Mouse (Mus musculus): ENCODE results near the gene C2cd4c. TPM values are rescaled to one million over a fixed set of nuclear protein-coding genes. Genes with fewer than 3 reads are reported as not detected.

C2cd4c gene
- polyA plus RNA-seq, 1 experiment from 2014 or later, result 0.04 TPM

GRCm38 (mm10) chr10:79580356-79580755 lies 33.5 kb downstream of the C2cd4c start:
- H3K27ac ChIP-seq (ENCODE audit: low read length), result no peak overlapping the region
- no peaks in the 10 kb centered on the region for H3K4me1 ChIP-seq (ENCODE audit: control insufficient read depth, insufficient read depth, low read length)
- H3K36me3 ChIP-seq (ENCODE audit: control insufficient read depth, insufficient read depth, low read length), result no peaks in the 10 kb centered on the region
- no peak overlapping the region for H3K4me3 ChIP-seq (ENCODE audit: low read depth, low read length)
- no peak overlapping the region for H3K9ac ChIP-seq (replicated peaks; ENCODE audit: low read depth, low read length)
- ATAC-seq (ENCODE audit: insufficient number of reproducible peaks, insufficient read depth, low FRiP score, low read depth), result no peak
- no peaks in the 10 kb centered on the region for H3K27me3 ChIP-seq (ENCODE audit: control insufficient read depth, insufficient read depth, low read length)
- H3K4me2 ChIP-seq (replicated peaks; ENCODE audit: low read depth, low read length), result no peak overlapping the region
- no peaks in the 10 kb centered on the region for H3K9me3 ChIP-seq (ENCODE audit: control insufficient read depth, low read depth, low read length)
- WGBS, result 71% methylated on average over 7 of the region's 7 CpGs

- ATAC-seq (ENCODE audit: insufficient number of reproducible peaks, insufficient read depth, low FRiP score, low read depth), result no peak
- Histone ChIP-seq H3K4me2 (replicated peaks; ENCODE audit: low read depth, low read length) (no peak overlapping the region), H3K9me3 (ENCODE audit: control insufficient read depth, low read depth, low read length) (no peaks in the 10 kb centered on the region), H3K4me1 (ENCODE audit: control insufficient read depth, insufficient read depth, low read length) (no peaks in the 10 kb centered on the region), H3K4me3 (ENCODE audit: low read depth, low read length) (no peak overlapping the region), H3K9ac (replicated peaks; ENCODE audit: low read depth, low read length) (no peak overlapping the region), H3K27ac (ENCODE audit: low read length) (no peak overlapping the region), H3K36me3 (ENCODE audit: control insufficient read depth, insufficient read depth, low read length) (no peaks in the 10 kb centered on the region), H3K27me3 (ENCODE audit: control insufficient read depth, insufficient read depth, low read length) (no peaks in the 10 kb centered on the region)
- WGBS, result 80% methylated on average over 12 of the region's 12 CpGs
Observed at GRCm38 (mm10) chr10:79579781-79580180, 34.0 kb downstream of the C2cd4c start.

GRCm38 (mm10) chr10:79578891-79579290 lies 34.9 kb downstream of the C2cd4c start:
- Histone ChIP-seq H3K4me1 (ENCODE audit: control insufficient read depth, insufficient read depth, low read length) (no peaks in the 10 kb centered on the region), H3K9ac (replicated peaks; ENCODE audit: low read depth, low read length) (no peak overlapping the region), H3K27ac (ENCODE audit: low read length) (no peak overlapping the region), H3K27me3 (ENCODE audit: control insufficient read depth, insufficient read depth, low read length) (no peaks in the 10 kb centered on the region), H3K9me3 (ENCODE audit: control insufficient read depth, low read depth, low read length) (no peaks in the 10 kb centered on the region), H3K4me3 (ENCODE audit: low read depth, low read length) (no peak overlapping the region), H3K36me3 (ENCODE audit: control insufficient read depth, insufficient read depth, low read length) (no peaks in the 10 kb centered on the region), H3K4me2 (replicated peaks; ENCODE audit: low read depth, low read length) (no peak overlapping the region)
- WGBS, result 74% methylated on average over 7 of the region's 7 CpGs
- no peak for ATAC-seq (ENCODE audit: insufficient number of reproducible peaks, insufficient read depth, low FRiP score, low read depth)

- no peak for ATAC-seq (ENCODE audit: insufficient number of reproducible peaks, insufficient read depth, low FRiP score, low read depth)
- Histone ChIP-seq H3K9me3 (ENCODE audit: control insufficient read depth, low read depth, low read length) (no peaks in the 10 kb centered on the region), H3K4me1 (ENCODE audit: control insufficient read depth, insufficient read depth, low read length) (no peaks in the 10 kb centered on the region), H3K9ac (replicated peaks; ENCODE audit: low read depth, low read length) (no peak overlapping the region), H3K27me3 (ENCODE audit: control insufficient read depth, insufficient read depth, low read length) (no peaks in the 10 kb centered on the region), H3K27ac (ENCODE audit: low read length) (no peak overlapping the region), H3K36me3 (ENCODE audit: control insufficient read depth, insufficient read depth, low read length) (no peaks in the 10 kb centered on the region), H3K4me3 (ENCODE audit: low read depth, low read length) (no peak overlapping the region), H3K4me2 (replicated peaks; ENCODE audit: low read depth, low read length) (no peak overlapping the region)
- 73% methylated on average over 9 of the region's 9 CpGs for WGBS
Observed at GRCm38 (mm10) chr10:79578276-79578675, 35.5 kb downstream of the C2cd4c start.

- Histone ChIP-seq H3K4me3 (ENCODE audit: low read depth, low read length) (no peak overlapping the region), H3K27me3 (ENCODE audit: control insufficient read depth, insufficient read depth, low read length) (no peaks in the 10 kb centered on the region), H3K9me3 (ENCODE audit: control insufficient read depth, low read depth, low read length) (no peaks in the 10 kb centered on the region), H3K36me3 (ENCODE audit: control insufficient read depth, insufficient read depth, low read length) (no peaks in the 10 kb centered on the region), H3K4me2 (replicated peaks; ENCODE audit: low read depth, low read length) (no peak overlapping the region), H3K4me1 (ENCODE audit: control insufficient read depth, insufficient read depth, low read length) (no peaks in the 10 kb centered on the region), H3K9ac (replicated peaks; ENCODE audit: low read depth, low read length) (no peak overlapping the region), H3K27ac (ENCODE audit: low read length) (no peak overlapping the region)
- WGBS, result 79% methylated on average over 4 of the region's 4 CpGs
- ATAC-seq (ENCODE audit: insufficient number of reproducible peaks, insufficient read depth, low FRiP score, low read depth), result no peak
Observed at GRCm38 (mm10) chr10:79577376-79577775, 36.4 kb downstream of the C2cd4c start.

GRCm38 (mm10) chr10:79575754-79576153 lies 38.1 kb downstream of the C2cd4c start:
- no peaks in the 10 kb centered on the region for H3K9me3 ChIP-seq (ENCODE audit: control insufficient read depth, low read depth, low read length)
- no peak overlapping the region for H3K9ac ChIP-seq (replicated peaks; ENCODE audit: low read depth, low read length)
- no peaks in the 10 kb centered on the region for H3K27me3 ChIP-seq (ENCODE audit: control insufficient read depth, insufficient read depth, low read length)
- H3K4me1 ChIP-seq (ENCODE audit: control insufficient read depth, insufficient read depth, low read length), result no peaks in the 10 kb centered on the region
- WGBS, result 67% methylated on average over 6 of the region's 6 CpGs
- no peak for ATAC-seq (ENCODE audit: insufficient number of reproducible peaks, insufficient read depth, low FRiP score, low read depth)
- H3K4me3 ChIP-seq (ENCODE audit: low read depth, low read length), result no peak overlapping the region
- no peak overlapping the region for H3K4me2 ChIP-seq (replicated peaks; ENCODE audit: low read depth, low read length)
- H3K27ac ChIP-seq (ENCODE audit: low read length), result no peak overlapping the region
- H3K36me3 ChIP-seq (ENCODE audit: control insufficient read depth, insufficient read depth, low read length), result no peaks in the 10 kb centered on the region

GRCm38 (mm10) chr10:79574796-79575195 lies 39.0 kb downstream of the C2cd4c start:
- no peaks in the 10 kb centered on the region for H3K27me3 ChIP-seq (ENCODE audit: control insufficient read depth, insufficient read depth, low read length)
- ATAC-seq (ENCODE audit: insufficient number of reproducible peaks, insufficient read depth, low FRiP score, low read depth), result no peak
- H3K9ac ChIP-seq (replicated peaks; ENCODE audit: low read depth, low read length), result no peak overlapping the region
- H3K36me3 ChIP-seq (ENCODE audit: control insufficient read depth, insufficient read depth, low read length), result no peaks in the 10 kb centered on the region
- H3K4me3 ChIP-seq (ENCODE audit: low read depth, low read length), result no peak overlapping the region
- H3K27ac ChIP-seq (ENCODE audit: low read length), result no peak overlapping the region
- H3K9me3 ChIP-seq (ENCODE audit: control insufficient read depth, low read depth, low read length), result no peaks in the 10 kb centered on the region
- no peaks in the 10 kb centered on the region for H3K4me1 ChIP-seq (ENCODE audit: control insufficient read depth, insufficient read depth, low read length)
- WGBS, result 85% methylated on average over 6 of the region's 6 CpGs
- H3K4me2 ChIP-seq (replicated peaks; ENCODE audit: low read depth, low read length), result no peak overlapping the region

GRCm38 (mm10) chr10:79574350-79574749 lies 39.5 kb downstream of the C2cd4c start:
- H3K4me1 ChIP-seq (ENCODE audit: control insufficient read depth, insufficient read depth, low read length), result no peaks in the 10 kb centered on the region
- H3K27me3 ChIP-seq (ENCODE audit: control insufficient read depth, insufficient read depth, low read length), result no peaks in the 10 kb centered on the region
- H3K9me3 ChIP-seq (ENCODE audit: control insufficient read depth, low read depth, low read length), result no peaks in the 10 kb centered on the region
- WGBS, result 79% methylated on average over 8 of the region's 8 CpGs
- no peak overlapping the region for H3K9ac ChIP-seq (replicated peaks; ENCODE audit: low read depth, low read length)
- no peak overlapping the region for H3K4me3 ChIP-seq (ENCODE audit: low read depth, low read length)
- no peaks in the 10 kb centered on the region for H3K36me3 ChIP-seq (ENCODE audit: control insufficient read depth, insufficient read depth, low read length)
- no peak overlapping the region for H3K4me2 ChIP-seq (replicated peaks; ENCODE audit: low read depth, low read length)
- ATAC-seq (ENCODE audit: insufficient number of reproducible peaks, insufficient read depth, low FRiP score, low read depth), result no peak
- H3K27ac ChIP-seq (ENCODE audit: low read length), result no peak overlapping the region

GRCm38 (mm10) chr10:79573611-79574010 lies 40.2 kb downstream of the C2cd4c start:
- Histone ChIP-seq H3K9me3 (ENCODE audit: control insufficient read depth, low read depth, low read length) (no peaks in the 10 kb centered on the region), H3K4me2 (replicated peaks; ENCODE audit: low read depth, low read length) (no peak overlapping the region), H3K4me1 (ENCODE audit: control insufficient read depth, insufficient read depth, low read length) (no peaks in the 10 kb centered on the region), H3K36me3 (ENCODE audit: control insufficient read depth, insufficient read depth, low read length) (no peaks in the 10 kb centered on the region), H3K27me3 (ENCODE audit: control insufficient read depth, insufficient read depth, low read length) (no peaks in the 10 kb centered on the region), H3K27ac (ENCODE audit: low read length) (no peak overlapping the region), H3K9ac (replicated peaks; ENCODE audit: low read depth, low read length) (no peak overlapping the region), H3K4me3 (ENCODE audit: low read depth, low read length) (no peak overlapping the region)
- 85% methylated on average over 6 of the region's 6 CpGs for WGBS
- ATAC-seq (ENCODE audit: insufficient number of reproducible peaks, insufficient read depth, low FRiP score, low read depth), result no peak

Data from stomach, embryonic 14.5 days (tissue).